Mouse (Mus musculus) G1E-ER4 (cell line): Measurements from ENCODE around the gene Pxdn. TPM values are rescaled to one million over a fixed set of nuclear protein-coding genes. Genes with fewer than 3 reads are reported as not detected.

Experiments used
- GATA1 ChIP-seq: IDR thresholded peaks from one replicate; pipeline ENCODE4 v1.8.0; 2012; ENCODE audit warnings: low read length, inconsistent platforms
- polyA plus RNA-seq: library from polyadenylated mRNA; stranded (reverse); fragments of >175 nt; gene quantifications from 2 replicates; pipeline ENCODE4 v1.2.3, GENCODE M21; 2012

The Pxdn gene
- polyA plus RNA-seq, 1 experiment: not detected

DNA sequence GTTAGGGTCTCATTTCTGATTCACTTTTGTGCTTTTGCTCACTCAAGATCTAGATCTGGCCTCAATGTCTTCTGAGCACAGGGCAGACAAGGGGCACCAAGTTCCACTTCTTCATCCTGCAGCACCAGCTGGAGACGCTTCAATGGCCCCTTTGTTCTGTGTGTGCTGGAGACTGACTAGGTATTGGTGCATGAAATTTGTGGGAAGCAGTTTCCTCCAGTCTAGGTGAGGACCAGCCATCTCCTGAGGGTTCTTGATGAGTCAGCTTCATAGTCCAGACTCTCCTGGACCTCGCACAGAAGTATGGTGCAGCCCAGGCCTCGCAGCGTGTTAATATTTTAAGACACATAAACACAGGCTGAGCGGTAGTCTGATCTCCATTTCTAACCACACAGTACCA, 97.3 kb downstream of the Pxdn start:
- TF ChIP-seq GATA1: no peak

DNA sequence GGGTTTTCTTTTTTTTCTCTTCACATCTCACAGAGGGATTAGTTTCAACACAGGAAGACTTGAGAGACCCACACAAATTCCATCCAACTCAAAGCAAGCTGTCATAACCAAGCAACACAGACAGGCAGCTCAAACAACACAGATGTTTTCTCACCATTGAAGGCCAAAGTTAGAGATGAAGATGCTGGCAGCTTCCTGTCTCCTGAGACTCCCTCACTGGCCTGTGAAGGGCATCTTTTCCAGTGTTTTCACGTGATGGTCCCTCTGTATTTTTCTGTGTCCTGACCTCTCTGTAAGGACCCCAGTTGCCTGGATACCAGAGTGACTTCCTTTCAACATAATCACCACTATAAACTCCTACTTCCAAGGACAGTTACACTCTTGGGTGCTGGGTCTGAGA, 98.0 kb downstream of the Pxdn start:
- TF ChIP-seq GATA1: no peak

DNA sequence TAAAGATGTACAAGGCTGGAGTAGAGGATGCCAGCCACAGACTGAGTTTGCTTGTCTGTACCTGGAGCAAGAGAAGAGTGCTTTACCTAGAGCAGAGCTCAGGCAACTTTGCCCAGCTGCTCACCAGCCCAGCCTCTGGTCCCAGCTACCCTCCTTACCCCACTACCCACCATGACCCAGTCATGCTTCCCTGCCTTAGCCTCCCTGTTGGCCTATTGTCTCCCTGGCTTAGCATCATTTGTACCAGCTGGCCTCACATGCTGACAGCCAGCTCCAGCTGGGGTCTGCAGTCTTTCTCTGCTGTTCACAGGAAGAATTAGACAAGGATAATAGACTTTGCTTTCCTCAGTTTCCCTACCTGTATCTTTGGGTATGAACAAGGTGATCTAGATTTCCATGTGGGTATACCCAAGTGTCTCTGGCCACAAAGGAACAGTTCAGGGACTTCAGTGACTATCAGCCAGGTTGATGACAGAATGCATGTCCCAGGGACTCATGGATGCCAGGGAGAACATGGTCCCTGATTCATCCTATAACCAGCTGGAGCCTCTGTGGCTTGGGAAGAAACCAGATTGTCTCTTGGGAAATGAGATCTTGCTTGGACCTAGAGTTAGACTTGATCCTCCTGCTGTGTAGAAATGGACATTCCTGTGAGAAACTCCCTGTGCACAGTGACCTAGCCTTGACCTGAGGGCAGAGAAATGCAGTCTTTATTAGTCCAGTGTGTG, 98.6 kb downstream of the Pxdn start:
- no peak for TF ChIP-seq GATA1

DNA sequence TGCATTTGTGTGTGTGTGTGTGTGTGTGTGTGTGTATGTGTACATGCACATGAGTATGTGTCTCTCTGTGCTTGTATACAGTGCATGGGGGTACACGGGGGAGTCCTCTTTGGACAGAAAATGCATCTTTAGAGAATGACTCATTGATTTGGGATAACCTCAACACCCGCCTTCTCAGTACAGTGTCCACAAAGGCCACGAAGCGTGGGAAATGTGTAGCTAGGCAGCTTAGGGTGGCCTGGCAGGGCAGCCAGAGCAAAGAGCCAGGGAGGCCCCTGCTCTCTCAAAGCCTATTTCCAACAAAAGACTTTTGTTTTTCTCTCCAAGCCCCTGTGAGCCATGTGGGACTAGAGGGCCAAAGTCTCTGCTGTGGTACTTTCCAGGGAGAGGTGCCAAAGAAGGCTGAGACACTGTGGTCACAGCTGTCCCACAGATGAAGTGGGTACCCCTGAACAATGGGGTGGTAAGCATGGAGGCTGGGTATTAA, 99.2 kb downstream of the Pxdn start:
- no peak for TF ChIP-seq GATA1

DNA sequence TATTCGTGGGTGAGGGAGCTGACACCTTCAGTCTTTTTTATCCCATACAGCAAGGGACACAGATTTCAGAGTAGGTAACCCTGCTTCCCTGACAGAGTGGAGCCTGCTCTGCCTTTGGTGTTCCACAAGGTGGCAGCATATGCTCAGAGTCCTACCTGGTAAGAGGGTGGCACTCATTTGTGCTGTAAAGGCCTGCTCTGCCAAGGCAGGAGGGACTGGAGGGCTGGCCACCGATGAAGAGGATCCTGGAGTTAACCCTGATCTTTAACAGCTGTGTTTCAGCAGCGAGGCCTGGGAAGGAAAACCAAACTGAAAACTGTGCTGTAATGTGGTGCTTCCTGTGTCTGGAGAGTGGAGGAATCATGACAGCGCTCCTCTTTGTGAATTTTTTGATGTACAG, 102.2 kb downstream of the Pxdn start:
- TF ChIP-seq GATA1: no peak

DNA sequence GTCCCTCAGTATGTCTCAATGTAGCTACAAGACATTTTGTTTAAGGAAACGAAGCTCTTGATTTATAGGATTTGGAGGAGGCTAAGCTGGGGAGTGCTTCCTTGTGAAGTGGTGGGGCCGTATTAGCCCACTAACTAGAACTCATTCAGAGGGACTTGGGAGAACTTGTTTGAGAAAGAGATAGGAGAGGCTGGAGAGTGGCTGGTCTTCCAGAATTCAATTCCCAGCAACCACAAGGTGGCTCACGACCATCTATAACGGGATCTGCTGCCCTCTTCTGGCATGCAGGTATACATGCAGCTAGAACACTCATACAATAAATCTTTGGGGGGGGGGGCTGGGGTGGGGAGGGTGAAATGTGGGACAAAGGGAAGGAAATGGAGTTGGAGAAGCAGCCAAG, 102.7 kb downstream of the Pxdn start:
- no peak for TF ChIP-seq GATA1

DNA sequence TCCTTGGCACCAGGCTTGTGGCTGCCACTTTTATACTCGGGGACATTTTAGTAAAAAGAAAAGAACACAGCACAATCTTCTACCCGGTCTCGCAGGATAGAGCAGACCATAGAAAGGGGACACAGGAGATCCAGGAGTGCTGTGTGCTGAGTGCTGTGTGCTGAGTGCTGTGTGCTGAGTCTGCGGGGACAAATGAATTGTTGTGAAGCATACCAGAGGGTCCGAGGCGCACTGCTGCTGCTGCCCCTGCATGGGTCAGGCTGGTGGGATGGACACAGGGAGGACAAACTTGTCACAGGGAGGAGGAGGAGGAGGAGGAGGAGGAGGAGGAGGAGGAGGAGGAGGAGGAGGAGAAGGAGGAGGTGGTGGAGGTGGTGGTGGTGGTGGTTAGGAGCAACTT, 111.4 kb downstream of the Pxdn start:
- TF ChIP-seq GATA1: no peak

DNA sequence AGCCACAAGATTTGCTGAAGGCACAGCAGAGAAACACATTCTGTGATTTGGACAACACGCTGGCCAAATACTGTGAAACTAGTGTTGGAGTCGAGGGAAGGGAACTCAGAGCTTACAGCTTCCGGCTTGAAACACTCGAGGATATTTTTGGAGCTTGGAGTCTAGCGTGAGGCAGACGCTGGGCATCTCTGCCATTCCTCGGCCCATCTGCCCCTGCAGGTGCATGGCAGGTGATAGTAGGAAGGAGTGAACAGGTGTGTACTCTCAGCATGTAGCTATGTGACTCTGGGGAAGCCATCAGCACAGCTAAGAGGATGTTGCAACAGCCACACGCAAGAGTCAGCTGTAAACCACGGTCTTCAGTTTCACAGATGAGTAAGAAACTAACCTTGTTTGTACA, 112.4 kb downstream of the Pxdn start:
- TF ChIP-seq GATA1: no peak

DNA sequence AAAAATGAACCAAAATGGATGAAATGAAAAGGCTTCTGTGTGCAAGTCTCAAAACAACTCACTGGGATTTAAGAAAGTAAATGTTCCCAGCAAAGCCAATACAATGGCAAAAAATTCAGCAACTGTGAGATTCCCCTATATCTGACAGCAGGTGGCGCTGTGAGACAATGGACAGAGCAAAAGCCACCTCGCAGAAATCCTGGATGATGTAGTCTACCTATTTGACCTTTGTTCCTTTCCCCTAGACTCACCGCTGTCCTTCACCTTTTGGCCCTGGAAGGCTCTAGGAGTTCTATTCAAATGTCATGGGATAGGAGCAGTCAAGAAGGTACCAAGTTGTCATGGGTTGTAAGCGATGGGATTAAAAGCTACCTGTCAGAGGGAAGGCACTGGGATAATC, 112.8 kb downstream of the Pxdn start:
- TF ChIP-seq GATA1: no peak

DNA sequence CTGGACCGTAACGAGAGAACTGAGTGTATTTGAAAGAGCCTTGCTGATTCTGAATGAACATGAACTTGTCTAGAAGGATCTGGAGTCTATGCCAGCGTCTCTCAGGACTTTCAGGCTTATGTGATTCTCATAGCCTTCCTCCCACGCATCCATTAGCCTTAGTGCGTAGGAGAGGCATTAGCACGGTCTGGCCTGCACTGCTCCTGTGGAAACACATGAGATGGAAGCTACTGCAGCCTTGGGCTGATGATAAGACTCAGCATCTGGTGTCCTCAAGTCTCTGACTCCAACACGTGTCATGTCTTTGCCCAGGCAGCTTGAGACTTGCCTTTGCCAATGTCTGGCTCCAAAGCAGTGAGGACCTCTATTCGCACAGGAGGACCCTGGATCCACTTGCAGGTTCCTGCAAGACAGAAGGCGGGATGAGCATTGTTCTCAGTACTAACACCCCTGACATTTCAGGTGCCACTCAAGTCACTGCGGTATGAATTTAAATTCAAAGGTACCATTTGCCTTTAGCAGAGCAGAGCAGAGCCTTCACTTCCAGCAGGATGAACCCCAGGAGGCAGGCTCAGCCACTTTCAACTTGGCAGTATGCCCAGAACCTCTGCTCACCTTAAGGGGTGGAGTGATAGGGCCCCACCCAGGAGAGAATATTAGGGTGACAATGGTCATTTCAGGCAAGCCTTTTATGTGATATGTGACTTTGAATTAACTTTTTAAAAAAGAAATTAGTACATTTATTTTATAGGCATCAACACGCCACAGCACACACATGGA, 117.5 kb downstream of the Pxdn start:
- no peak for TF ChIP-seq GATA1

DNA sequence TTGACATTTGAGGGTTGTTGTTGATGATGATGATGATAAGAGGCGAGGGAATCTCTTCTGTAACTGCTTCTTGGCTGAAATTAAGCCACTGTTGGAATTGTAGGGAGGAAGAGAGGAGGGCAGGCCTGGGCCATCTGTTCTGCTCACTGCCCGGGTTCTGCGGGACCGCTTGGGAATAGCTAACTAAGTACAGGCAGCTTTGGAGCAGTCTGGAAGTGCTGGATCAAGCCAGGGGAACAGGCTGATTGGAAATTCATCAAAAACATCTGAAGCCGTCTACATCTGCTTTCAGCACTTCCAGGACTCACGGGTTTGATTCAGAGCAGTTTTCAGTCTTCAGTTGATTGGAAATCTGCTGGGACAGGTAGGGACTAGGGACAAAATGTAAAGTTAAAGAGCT, 120.6 kb downstream of the Pxdn start:
- TF ChIP-seq GATA1: no peak

DNA sequence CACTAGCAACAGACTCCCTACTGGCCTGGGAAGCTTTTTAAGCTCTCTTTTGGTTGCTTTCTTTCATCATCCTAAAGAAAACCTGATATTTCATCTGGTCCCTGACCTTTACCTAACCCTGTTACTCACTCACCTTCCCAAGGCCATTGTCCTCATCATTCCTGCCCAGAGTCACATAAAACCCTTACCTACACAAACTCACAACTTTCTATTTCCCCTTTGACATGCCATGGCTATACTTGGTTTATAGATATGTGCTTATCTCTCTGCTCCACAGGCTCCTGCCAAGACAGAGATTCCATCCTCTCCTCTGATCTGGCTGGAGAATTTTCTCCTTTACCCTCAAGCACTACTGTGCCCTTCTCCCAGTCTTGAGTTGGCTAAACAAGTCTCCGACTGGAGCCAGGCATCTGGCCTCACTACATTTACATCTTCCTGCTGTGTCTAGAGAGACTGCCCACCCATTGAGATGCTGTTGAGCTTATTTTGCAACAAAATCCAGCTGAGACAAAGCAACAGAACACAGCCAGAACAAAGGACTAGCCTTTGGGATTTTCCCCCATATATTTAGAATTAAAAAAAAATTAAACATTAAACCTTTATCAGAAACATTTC, 124.2 kb downstream of the Pxdn start:
- no peak for TF ChIP-seq GATA1

DNA sequence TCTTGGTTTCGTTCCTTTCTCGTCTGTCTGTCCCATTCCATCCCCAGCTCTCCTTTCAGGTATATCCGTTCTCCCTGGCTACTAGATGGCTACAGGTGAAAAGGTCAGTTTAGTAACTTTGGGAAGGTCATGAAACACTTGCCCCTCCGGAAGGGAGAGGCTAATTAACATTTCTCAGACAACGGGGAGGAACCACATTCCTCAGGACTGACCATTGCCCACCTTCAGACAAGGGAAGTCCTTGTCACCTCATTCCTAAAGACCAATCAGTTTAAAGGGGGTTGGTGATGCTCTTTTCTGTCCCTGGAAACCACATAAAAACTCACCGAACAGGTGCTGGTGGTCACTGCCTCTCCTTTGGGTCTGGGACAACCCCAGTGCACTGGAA, 124.7 kb downstream of the Pxdn start:
- no peak for TF ChIP-seq GATA1

Other genes starting within 250 kb of the Pxdn start
- gene Tpo, start 195.0 kb downstream of the Pxdn start, polyA plus RNA-seq: not detected in 2 replicates